Mouse (Mus musculus) gastrocnemius, postnatal 14 days (tissue): Measurements from ENCODE around the gene Myh4. TPM values are rescaled to one million over a fixed set of nuclear protein-coding genes. Genes with fewer than 3 reads are reported as not detected.

Experiments used
- total RNA-seq, 2 experiments: library from RNA; stranded (reverse); gene quantifications; 2 replicates each; pipeline ENCODE4 v1.2.3; 2021

The Myh4 gene
- total RNA-seq, 2 experiments from 2014 or later = 25,036 to 26,595 TPM

Other genes starting within 250 kb of the Myh4 start
- gene Tmem220, start 212.9 kb upstream of the Myh4 start, total RNA-seq = 1 to 10 TPM; 1.0 TPM
- 1 to 10 TPM; 5.6 to 7.8 TPM for gene Adprm, start 185.4 kb upstream of the Myh4 start, total RNA-seq
- gene Sco1, start 185.4 kb upstream of the Myh4 start, total RNA-seq = 1 to 10 TPM; 8.5 to 8.6 TPM
- gene Myh3, start 159.7 kb upstream of the Myh4 start, total RNA-seq = 10 to 100 TPM; 33.8 to 49.2 TPM
- gene Myh2, start 67.0 kb upstream of the Myh4 start, total RNA-seq = 1,000 to 10,000 TPM; 1,817 to 1,833 TPM
- gene Myh1, start 38.0 kb upstream of the Myh4 start, total RNA-seq = 1,000 to 10,000 TPM; 3,624 to 4,119 TPM
- 100 to 1,000 TPM; 405 to 432 TPM for gene Myh8, start 39.1 kb downstream of the Myh4 start, total RNA-seq
- gene Myh13, start 83.6 kb downstream of the Myh4 start, total RNA-seq = 1 to 10 TPM; 4.0 to 5.2 TPM
- gene Gas7, start 217.4 kb downstream of the Myh4 start, total RNA-seq = 10 to 100 TPM; 11.6 to 20.0 TPM